Mouse (Mus musculus): ENCODE measurements at regions not wholly inside any gene's neighbourhood (a gene's known extent, or its start where the extent isn't known, plus 50 kb on each side); places are given as distances from the start of the nearest gene placed in this dataset.

DNA sequence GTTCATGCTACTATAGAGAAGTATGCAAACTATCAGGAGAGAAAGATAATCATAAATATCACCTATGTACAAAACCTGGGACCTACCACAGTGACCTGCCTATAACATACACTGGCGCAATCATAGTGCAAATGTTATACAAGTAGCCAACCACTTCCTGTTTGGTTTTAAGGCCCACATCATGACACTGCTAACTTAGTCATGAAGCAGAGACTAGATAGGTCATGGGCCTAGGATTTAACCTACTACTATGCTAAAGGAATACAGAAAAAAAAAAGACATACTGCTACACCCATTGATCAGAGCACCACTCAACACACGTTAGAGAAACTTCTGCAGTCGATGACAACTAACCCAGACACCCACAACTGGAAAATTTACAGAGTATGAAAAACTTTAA lies 498.6 kb upstream of the Acvr2a start:
- ATAC-seq (no peak), DNase-seq (ENCODE audit: low spot score) (no peak)
- H3K4me1 ChIP-seq (ENCODE audit: insufficient read depth, low read depth, low read length): no peaks in the 10 kb centered on the region
- WGBS: 97% methylated on average over 3 of the region's 3 CpGs
- H3K4me3 ChIP-seq (ENCODE audit: low read depth, low read length): no peak overlapping the region
- H3K36me3 ChIP-seq (ENCODE audit: insufficient read depth, low read length): no peaks in the 10 kb centered on the region
- no peak overlapping the region for H3K9ac ChIP-seq (replicated peaks; ENCODE audit: low read depth)
- no peak for TF ChIP-seq CTCF (IDR thresholded peaks at IDR 0.05)
- H3K4me2 ChIP-seq (replicated peaks; ENCODE audit: low read depth, low read length): no peak overlapping the region
- H3K27me3 ChIP-seq (replicated peaks; ENCODE audit: insufficient read depth, low read length): no peaks in the 10 kb centered on the region
- H3K27ac ChIP-seq (ENCODE audit: low read length): no peak overlapping the region
- H3K9me3 ChIP-seq (ENCODE audit: low read length): no peaks in the 10 kb centered on the region

- WGBS: 72% methylated on average over 8 of the region's 8 CpGs
- DNase-seq (ENCODE audit: low spot score): no peak
- TF ChIP-seq EP300 (IDR thresholded peaks at IDR 0.05) (no peak), CTCF (IDR thresholded peaks at IDR 0.05) (no peak)
Measured at GRCm38 (mm10) chr2:48316180-48316889, 497.6 kb upstream of the Acvr2a start.

DNA sequence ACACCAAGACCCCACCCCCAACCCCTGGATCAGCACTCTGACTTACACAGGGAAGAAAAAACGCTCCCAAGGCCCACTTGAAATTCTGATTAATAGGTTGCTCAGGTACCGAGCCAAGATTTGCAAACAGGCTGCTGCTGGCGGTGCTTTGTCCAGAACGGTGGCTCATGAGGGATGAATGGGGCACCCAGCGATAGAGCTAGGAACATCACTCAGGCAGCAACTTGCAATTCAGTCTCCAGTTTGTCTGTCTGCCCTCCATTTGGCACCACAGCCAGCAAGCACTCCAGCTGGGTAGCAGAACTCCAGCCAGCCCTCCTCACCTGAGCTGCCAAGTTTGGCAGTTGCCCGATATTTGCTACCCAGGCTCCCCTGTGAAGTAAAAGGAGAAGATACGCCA lies 496.1 kb upstream of the Acvr2a start:
- Histone ChIP-seq H3K27me3 (replicated peaks; ENCODE audit: insufficient read depth, low read length) (no peaks in the 10 kb centered on the region), H3K4me3 (ENCODE audit: low read depth, low read length) (no peak overlapping the region), H3K4me2 (replicated peaks; ENCODE audit: low read depth, low read length) (no peak overlapping the region), H3K27ac (ENCODE audit: low read length) (no peak overlapping the region), H3K9me3 (ENCODE audit: low read length) (no peaks in the 10 kb centered on the region), H3K36me3 (ENCODE audit: insufficient read depth, low read length) (no peaks in the 10 kb centered on the region), H3K9ac (replicated peaks; ENCODE audit: low read depth) (no peak overlapping the region), H3K4me1 (ENCODE audit: insufficient read depth, low read depth, low read length) (no peaks in the 10 kb centered on the region)
- DNase-seq (ENCODE audit: low spot score) (no peak), ATAC-seq (no peak)
- WGBS: 37% methylated on average over 7 of the region's 7 CpGs
- TF ChIP-seq EP300 (IDR thresholded peaks at IDR 0.05): no peak
- TF ChIP-seq CTCF (IDR thresholded peaks at IDR 0.05): no peak

More at GRCm38 (mm10) chr2:48316180-48316889, 497.6 kb upstream of the Acvr2a start:
- no peak overlapping the region for H3K4me3 ChIP-seq (ENCODE audit: low read depth, low read length)
- H3K9ac ChIP-seq (replicated peaks; ENCODE audit: low read depth): no peak overlapping the region
- no peaks in the 10 kb centered on the region for H3K36me3 ChIP-seq (ENCODE audit: insufficient read depth, low read length)
- H3K27me3 ChIP-seq (replicated peaks; ENCODE audit: insufficient read depth, low read length): no peaks in the 10 kb centered on the region
- no peak overlapping the region for H3K27ac ChIP-seq (ENCODE audit: low read length)
- no peak overlapping the region for H3K4me2 ChIP-seq (replicated peaks; ENCODE audit: low read depth, low read length)
- H3K4me1 ChIP-seq (ENCODE audit: insufficient read depth, low read depth, low read length): no peaks in the 10 kb centered on the region
- H3K9me3 ChIP-seq (ENCODE audit: low read length): no peaks in the 10 kb centered on the region
- no peak for ATAC-seq

DNA sequence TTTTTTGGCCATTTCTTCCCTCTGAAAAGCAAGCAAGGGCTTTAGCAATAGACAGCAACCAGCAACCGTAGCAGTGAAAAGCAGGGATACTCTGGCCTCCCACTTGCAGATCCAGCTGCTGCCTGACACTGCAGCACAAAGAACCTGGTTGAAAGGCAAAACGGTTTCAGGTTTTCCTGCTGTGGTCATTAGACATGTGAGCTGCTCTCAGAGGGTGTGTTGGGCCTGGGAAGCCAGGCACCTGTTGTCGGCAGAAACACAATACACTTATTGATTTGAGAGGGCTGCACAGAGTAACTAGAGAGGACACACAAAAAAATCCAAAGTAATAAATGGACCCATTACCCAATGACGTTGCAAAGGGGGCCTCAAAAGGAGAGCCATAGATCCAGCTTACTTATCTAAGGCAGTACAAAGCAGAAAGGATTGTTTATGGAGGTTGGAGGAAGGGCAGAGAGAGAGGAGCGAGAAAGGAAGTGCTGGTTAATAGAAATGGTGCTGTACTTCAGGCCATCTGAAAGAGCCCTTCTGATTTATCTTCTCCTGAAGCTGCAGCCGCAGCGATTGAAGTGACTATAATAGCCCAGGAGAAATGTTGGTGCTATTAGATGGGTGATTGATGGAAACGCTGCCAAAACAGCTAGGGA lies 495.4 kb upstream of the Acvr2a start:
- Histone ChIP-seq H3K27me3 (replicated peaks; ENCODE audit: insufficient read depth, low read length) (no peaks in the 10 kb centered on the region), H3K9ac (replicated peaks; ENCODE audit: low read depth) (no peak overlapping the region), H3K4me3 (ENCODE audit: low read depth, low read length) (no peak overlapping the region), H3K4me1 (ENCODE audit: insufficient read depth, low read depth, low read length) (no peaks in the 10 kb centered on the region), H3K36me3 (ENCODE audit: insufficient read depth, low read length) (no peaks in the 10 kb centered on the region), H3K4me2 (replicated peaks; ENCODE audit: low read depth, low read length) (no peak overlapping the region), H3K27ac (ENCODE audit: low read length) (no peak overlapping the region), H3K9me3 (ENCODE audit: low read length) (no peaks in the 10 kb centered on the region)
- 42% methylated on average over 8 of the region's 8 CpGs for WGBS
- no peak for TF ChIP-seq EP300 (IDR thresholded peaks at IDR 0.05)
- no peak for TF ChIP-seq CTCF (IDR thresholded peaks at IDR 0.05)
- ATAC-seq (no peak), DNase-seq (ENCODE audit: low spot score) (no peak)

GRCm38 (mm10) chr2:48321471-48321870 lies 492.4 kb upstream of the Acvr2a start:
- Histone ChIP-seq H3K4me1 (ENCODE audit: insufficient read depth, low read depth, low read length) (no peaks in the 10 kb centered on the region), H3K27ac (ENCODE audit: low read length) (no peak overlapping the region), H3K4me3 (ENCODE audit: low read depth, low read length) (no peak overlapping the region), H3K9ac (replicated peaks; ENCODE audit: low read depth) (no peak overlapping the region), H3K9me3 (ENCODE audit: low read length) (no peaks in the 10 kb centered on the region), H3K27me3 (replicated peaks; ENCODE audit: insufficient read depth, low read length) (no peaks in the 10 kb centered on the region), H3K36me3 (ENCODE audit: insufficient read depth, low read length) (no peaks in the 10 kb centered on the region), H3K4me2 (replicated peaks; ENCODE audit: low read depth, low read length) (no peak overlapping the region)
- TF ChIP-seq EP300 (IDR thresholded peaks at IDR 0.05) (no peak), CTCF (IDR thresholded peaks at IDR 0.05) (no peak)
- no peak for DNase-seq (ENCODE audit: low spot score)
- 85% methylated on average over 4 of the region's 4 CpGs for WGBS
- no peak for ATAC-seq

DNA sequence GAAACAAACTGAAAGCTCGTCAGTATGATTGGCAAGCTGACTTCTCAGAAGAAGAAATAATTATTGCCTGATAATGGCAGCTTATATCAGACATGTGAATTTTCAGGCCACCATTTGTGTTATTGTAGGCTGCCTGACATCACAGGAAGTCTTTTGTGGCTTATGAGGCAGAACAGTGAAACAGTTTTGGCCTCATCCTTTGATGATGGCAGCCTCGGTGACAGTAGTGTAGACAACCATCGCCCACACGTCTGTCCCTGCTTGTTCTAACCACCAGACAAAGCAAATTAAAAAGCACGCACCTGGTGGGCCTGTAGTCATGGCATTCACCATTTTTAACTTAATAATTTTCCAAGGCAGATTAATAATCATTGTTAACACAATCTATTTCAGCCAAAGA lies 491.6 kb upstream of the Acvr2a start:
- H3K27me3 ChIP-seq (replicated peaks; ENCODE audit: insufficient read depth, low read length): no peaks in the 10 kb centered on the region
- H3K4me1 ChIP-seq (ENCODE audit: insufficient read depth, low read depth, low read length): no peaks in the 10 kb centered on the region
- no peak overlapping the region for H3K27ac ChIP-seq (ENCODE audit: low read length)
- no peaks in the 10 kb centered on the region for H3K9me3 ChIP-seq (ENCODE audit: low read length)
- H3K9ac ChIP-seq (replicated peaks; ENCODE audit: low read depth): no peak overlapping the region
- no peak overlapping the region for H3K4me2 ChIP-seq (replicated peaks; ENCODE audit: low read depth, low read length)
- 70% methylated on average over 5 of the region's 5 CpGs for WGBS
- no peak for DNase-seq (ENCODE audit: low spot score)
- no peak overlapping the region for H3K4me3 ChIP-seq (ENCODE audit: low read depth, low read length)
- no peaks in the 10 kb centered on the region for H3K36me3 ChIP-seq (ENCODE audit: insufficient read depth, low read length)
- no peak for ATAC-seq
- TF ChIP-seq CTCF (IDR thresholded peaks at IDR 0.05): no peak
- no peak for TF ChIP-seq EP300 (IDR thresholded peaks at IDR 0.05)
